Mouse (Mus musculus): Measurements from ENCODE around the gene Ift52.

DNA sequence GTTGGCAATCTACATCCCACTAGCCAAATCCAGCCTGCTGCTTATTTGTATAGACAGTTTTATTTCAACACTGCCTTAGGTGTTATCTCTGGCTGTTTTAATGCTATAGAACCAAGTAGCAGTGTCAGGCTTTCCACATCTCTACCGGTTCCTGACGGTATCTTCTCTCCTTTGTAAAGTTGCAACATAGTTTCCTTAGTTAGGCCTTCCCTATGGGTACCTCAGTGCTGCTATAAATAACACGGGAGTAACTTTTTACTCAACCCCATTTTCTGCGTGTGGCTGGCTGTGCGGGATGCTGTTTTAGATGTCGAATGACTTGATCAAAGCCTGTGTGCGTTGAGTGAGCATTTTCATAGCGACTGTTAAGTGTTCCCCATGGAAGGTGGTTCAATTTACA lies 69.4 kb downstream of the Ift52 start:
- no peak for TF ChIP-seq CTCF (IDR thresholded peaks at IDR 0.05; ENCODE audit: low read depth)
- no peak for TF ChIP-seq EP300 (optimal IDR thresholded peaks at IDR 0.05)
